Mouse (Mus musculus) midbrain, embryonic 10.5 days (tissue): ENCODE measurements around the gene Snrnp48. TPM values are rescaled to one million over a fixed set of nuclear protein-coding genes. Genes with fewer than 3 reads are reported as not detected.

Experiments used
- DNase-seq: peaks from one replicate; pipeline ENCODE4 v3.0.0-alpha.2; 2017; ENCODE audit warnings: low spot score
- H3K27ac ChIP-seq: fragments of 300-500 bp; sonication (generic); replicated peaks from 2 replicates; pipeline ENCODE4 v1.5.1; 2016; ENCODE audit warnings: mild to moderate bottlenecking
- H3K27me3 ChIP-seq: fragments of 300-500 bp; sonication (generic); 2 replicates; pipeline ENCODE4 v1.6.1; 2016; ENCODE audit warnings: low read depth, mild to moderate bottlenecking; ENCODE audit not compliant: poor library complexity, severe bottlenecking
- H3K36me3 ChIP-seq: fragments of 300-500 bp; sonication (generic); 2 replicates; pipeline ENCODE4 v1.6.1; 2016; ENCODE audit warnings: mild to moderate bottlenecking, moderate library complexity
- H3K4me1 ChIP-seq: fragments of 300-500 bp; sonication (generic); 2 replicates; pipeline ENCODE4 v1.6.1; 2016
- H3K4me3 ChIP-seq: fragments of 300-500 bp; sonication (generic); 2 replicates; pipeline ENCODE4 v1.5.1; 2016; ENCODE audit warnings: mild to moderate bottlenecking, moderate library complexity
- H3K9me3 ChIP-seq: fragments of 300-500 bp; sonication (generic); replicated peaks from 2 replicates; pipeline ENCODE4 v1.6.1; 2016; ENCODE audit warnings: mild to moderate bottlenecking
- WGBS: fragments of 180-500 bp; shearing (Covaris S2); methylation state at CpG from one replicate; pipeline ENCODE4 v1.1.7; 2016; 5-methylcytosine and 5-hydroxymethylcytosine counted together
- polyA plus RNA-seq: library from polyadenylated mRNA; unstranded; fragments of >200 nt; fragmentation: Nextera tagmentation; extraction: Ambion mirVana; gene quantifications from 2 replicates; pipeline ENCODE4 v1.2.1, GENCODE M21; 2016

The Snrnp48 gene
- 34.2 and 34.8 TPM in 2 replicates for polyA plus RNA-seq

- WGBS, result under 1% methylated on average over 59 of the region's 59 CpGs
- DNase-seq, result peak; percentile 91
- Histone ChIP-seq H3K9me3 (no peaks in the 10 kb centered on the region), H3K36me3 (peaks cover 22% of the 10 kb centered on the region), H3K4me1 (peaks cover 15% of the 10 kb centered on the region), H3K27me3 (no peaks in the 10 kb centered on the region), H3K4me3 (peak within 1 kb of the TSS; percentile 91), H3K27ac (peak within 1 kb of the TSS; percentile 92)
Measured at GRCm38 (mm10) chr13:38204702-38205482, at the start of gene Snrnp48. Gene Snrnp48, plus strand, starts transcription at chr13:38204938.

GRCm38 (mm10) chr13:38155523-38155922, 49.2 kb upstream of the Snrnp48 start:
- Histone ChIP-seq H3K27ac (no peak overlapping the region), H3K4me3 (no peak overlapping the region), H3K4me1 (peaks cover 39% of the 10 kb centered on the region), H3K9me3 (no peaks in the 10 kb centered on the region), H3K27me3 (peaks cover 95% of the 10 kb centered on the region), H3K36me3 (no peaks in the 10 kb centered on the region)
- peak; percentile 77 for DNase-seq
- 2% methylated on average over 2 of the region's 2 CpGs for WGBS

GRCm38 (mm10) chr13:38157635-38158034, 47.1 kb upstream of the Snrnp48 start:
- peaks cover 21% of the 10 kb centered on the region for H3K4me1 ChIP-seq
- H3K9me3 ChIP-seq, result no peaks in the 10 kb centered on the region
- 20% methylated on average over 6 of the region's 6 CpGs for WGBS
- DNase-seq, result no peak
- peaks cover 84% of the 10 kb centered on the region for H3K27me3 ChIP-seq
- H3K4me3 ChIP-seq, result no peak overlapping the region
- no peaks in the 10 kb centered on the region for H3K36me3 ChIP-seq
- H3K27ac ChIP-seq, result no peak overlapping the region

GRCm38 (mm10) chr13:38162002-38162401, 42.7 kb upstream of the Snrnp48 start:
- H3K27ac ChIP-seq, result no peak overlapping the region
- no peaks in the 10 kb centered on the region for H3K9me3 ChIP-seq
- no peaks in the 10 kb centered on the region for H3K4me1 ChIP-seq
- DNase-seq, result no peak
- WGBS, result 73% methylated on average over 2 of the region's 2 CpGs
- no peaks in the 10 kb centered on the region for H3K36me3 ChIP-seq
- H3K27me3 ChIP-seq, result peaks cover 40% of the 10 kb centered on the region
- no peak overlapping the region for H3K4me3 ChIP-seq

GRCm38 (mm10) chr13:38162668-38163067, 42.1 kb upstream of the Snrnp48 start:
- no peaks in the 10 kb centered on the region for H3K9me3 ChIP-seq
- no peaks in the 10 kb centered on the region for H3K36me3 ChIP-seq
- H3K4me1 ChIP-seq, result no peaks in the 10 kb centered on the region
- WGBS, result 59% methylated on average over 11 of the region's 11 CpGs
- no peak overlapping the region for H3K27ac ChIP-seq
- H3K4me3 ChIP-seq, result no peak overlapping the region
- DNase-seq, result no peak
- peaks cover 34% of the 10 kb centered on the region for H3K27me3 ChIP-seq

GRCm38 (mm10) chr13:38164932-38165331, 39.8 kb upstream of the Snrnp48 start:
- Histone ChIP-seq H3K36me3 (no peaks in the 10 kb centered on the region), H3K27ac (no peak overlapping the region), H3K4me3 (no peak overlapping the region), H3K9me3 (no peaks in the 10 kb centered on the region), H3K27me3 (0 out of 2 replicates have a peak, but pooled peaks cover 12% of the 10 kb centered on the region), H3K4me1 (no peaks in the 10 kb centered on the region)
- 88% methylated on average over 11 of the region's 11 CpGs for WGBS
- DNase-seq, result no peak

GRCm38 (mm10) chr13:38167056-38167455, 37.7 kb upstream of the Snrnp48 start:
- no peak for DNase-seq
- no peaks in the 10 kb centered on the region for H3K36me3 ChIP-seq
- 84% methylated on average over 3 of the region's 3 CpGs for WGBS
- no peak overlapping the region for H3K27ac ChIP-seq
- H3K4me3 ChIP-seq, result no peak overlapping the region
- H3K9me3 ChIP-seq, result no peaks in the 10 kb centered on the region
- no peaks in the 10 kb centered on the region for H3K27me3 ChIP-seq
- no peaks in the 10 kb centered on the region for H3K4me1 ChIP-seq

- WGBS, result 66% methylated on average over 4 of the region's 4 CpGs
- no peaks in the 10 kb centered on the region for H3K9me3 ChIP-seq
- H3K27me3 ChIP-seq, result no peaks in the 10 kb centered on the region
- no peak overlapping the region for H3K27ac ChIP-seq
- H3K4me3 ChIP-seq, result no peak overlapping the region
- no peak for DNase-seq
- no peaks in the 10 kb centered on the region for H3K36me3 ChIP-seq
- H3K4me1 ChIP-seq, result no peaks in the 10 kb centered on the region
Measured at GRCm38 (mm10) chr13:38170707-38171144, 34.0 kb upstream of the Snrnp48 start.

- WGBS, result 90% methylated on average over 10 of the region's 10 CpGs
- DNase-seq, result no peak
- no peaks in the 10 kb centered on the region for H3K4me1 ChIP-seq
- no peak overlapping the region for H3K4me3 ChIP-seq
- no peak overlapping the region for H3K27ac ChIP-seq
- H3K27me3 ChIP-seq, result no peaks in the 10 kb centered on the region
- H3K36me3 ChIP-seq, result peaks cover 2% of the 10 kb centered on the region; the same call in 1 of the 2 replicates
- H3K9me3 ChIP-seq, result peaks cover 31% of the 10 kb centered on the region
Measured at GRCm38 (mm10) chr13:38193406-38193805, 11.3 kb upstream of the Snrnp48 start.

GRCm38 (mm10) chr13:38201413-38201812, 3.3 kb upstream of the Snrnp48 start:
- Histone ChIP-seq H3K4me1 (peaks cover 13% of the 10 kb centered on the region), H3K27ac (no peak overlapping the region), H3K36me3 (no peaks in the 10 kb centered on the region), H3K4me3 (no peak overlapping the region), H3K9me3 (peaks cover 13% of the 10 kb centered on the region), H3K27me3 (no peaks in the 10 kb centered on the region)
- DNase-seq, result no peak
- WGBS, result 83% methylated on average over 6 of the region's 6 CpGs

- whole genome bisulfite sequencing, result 54% methylated on average over 4 of the region's 4 CpGs
- Histone ChIP-seq H3K9me3 (no peaks in the 10 kb centered on the region), H3K4me3 (peak overlapping the region; percentile 91), H3K36me3 (peaks cover 15% of the 10 kb centered on the region), H3K27ac (no peak overlapping the region), H3K4me1 (peaks cover 15% of the 10 kb centered on the region), H3K27me3 (no peaks in the 10 kb centered on the region)
- no peak for DNase-seq
Measured at GRCm38 (mm10) chr13:38204171-38204570, 567 bp upstream of the Snrnp48 start.

GRCm38 (mm10) chr13:38211122-38211521, 6.4 kb downstream of the Snrnp48 start:
- DNase-seq, result no peak
- Histone ChIP-seq H3K27ac (no peak overlapping the region), H3K27me3 (no peaks in the 10 kb centered on the region), H3K4me1 (peaks cover 5% of the 10 kb centered on the region), H3K36me3 (peaks cover 83% of the 10 kb centered on the region), H3K9me3 (no peaks in the 10 kb centered on the region), H3K4me3 (no peak overlapping the region)
- 94% methylated on average over 5 of the region's 5 CpGs for WGBS

- Histone ChIP-seq H3K36me3 (peaks cover 99% of the 10 kb centered on the region), H3K27ac (no peak overlapping the region), H3K4me1 (no peaks in the 10 kb centered on the region), H3K27me3 (no peaks in the 10 kb centered on the region), H3K9me3 (no peaks in the 10 kb centered on the region), H3K4me3 (no peak overlapping the region)
- DNase-seq, result no peak
- 94% methylated on average over 3 of the region's 3 CpGs for WGBS
Measured at GRCm38 (mm10) chr13:38218686-38219085, 13.9 kb downstream of the Snrnp48 start.
